Mouse (Mus musculus) liver, embryonic 13.5 days (tissue): Measurements from ENCODE around the gene Gm21764. TPM values are rescaled to one million over a fixed set of nuclear protein-coding genes. Genes with fewer than 3 reads are reported as not detected.
"Not testable (repeated sequence)": the region's sequence is repeated elsewhere in the genome, so short reads cannot be mapped to it uniquely, and the experiment has no call there.

Experiments
- ATAC-seq: fragments of 200-750 bp; cut with Nextera tagmentation; 2 replicates; pipeline ENCODE4 v1.8.0; 2017; ENCODE audit warnings: low read depth, mild to moderate bottlenecking, moderate number of reproducible peaks, moderate library complexity
- DNase-seq: peaks from one replicate; pipeline ENCODE4 v3.0.0; 2022
- H3K27ac ChIP-seq: fragments of 300-500 bp; sonication (generic); 2 replicates; pipeline ENCODE4 v1.5.1; 2015; ENCODE audit warnings: moderate library complexity, mild to moderate bottlenecking, inconsistent platforms
- H3K27me3 ChIP-seq: fragments of 300-500 bp; sonication (generic); 2 replicates; pipeline ENCODE4 v1.6.1; 2015; ENCODE audit warnings: mild to moderate bottlenecking, inconsistent platforms
- H3K36me3 ChIP-seq: fragments of 300-500 bp; sonication (generic); 2 replicates; pipeline ENCODE4 v1.6.1; 2015; ENCODE audit warnings: mild to moderate bottlenecking, inconsistent platforms
- H3K4me1 ChIP-seq: fragments of 300-500 bp; sonication (generic); replicated peaks from 2 replicates; pipeline ENCODE4 v1.6.1; 2015; ENCODE audit warnings: inconsistent platforms
- H3K4me2 ChIP-seq: fragments of 300-500 bp; sonication (generic); 2 replicates; pipeline ENCODE4 v1.6.1; 2015; ENCODE audit warnings: inconsistent platforms, mild to moderate bottlenecking, moderate library complexity
- H3K4me3 ChIP-seq: fragments of 300-500 bp; sonication (generic); replicated peaks from 2 replicates; pipeline ENCODE4 v1.5.1; 2015; ENCODE audit warnings: mild to moderate bottlenecking, inconsistent platforms
- H3K9ac ChIP-seq: fragments of 300-500 bp; sonication (generic); 2 replicates; pipeline ENCODE4 v1.6.1; 2015; ENCODE audit warnings: mild to moderate bottlenecking, inconsistent platforms
- H3K9me3 ChIP-seq: fragments of 300-500 bp; sonication (generic); replicated peaks from 2 replicates; pipeline ENCODE4 v1.6.1; 2016; ENCODE audit warnings: inconsistent platforms
- WGBS: fragments of 180-500 bp; shearing (Covaris S2); methylation state at CpG from one replicate; pipeline ENCODE4 v1.1.7; 2015; ENCODE audit not compliant: insufficient replicate concordance; 5-methylcytosine and 5-hydroxymethylcytosine counted together
- polyA plus RNA-seq: library from polyadenylated mRNA; unstranded; fragments of >200 nt; fragmentation: Nextera tagmentation; extraction: Ambion mirVana; gene quantifications from 2 replicates; pipeline ENCODE4 v1.2.1, GENCODE M21; 2015

Gm21764 gene
- not detected in 2 replicates for polyA plus RNA-seq

DNA sequence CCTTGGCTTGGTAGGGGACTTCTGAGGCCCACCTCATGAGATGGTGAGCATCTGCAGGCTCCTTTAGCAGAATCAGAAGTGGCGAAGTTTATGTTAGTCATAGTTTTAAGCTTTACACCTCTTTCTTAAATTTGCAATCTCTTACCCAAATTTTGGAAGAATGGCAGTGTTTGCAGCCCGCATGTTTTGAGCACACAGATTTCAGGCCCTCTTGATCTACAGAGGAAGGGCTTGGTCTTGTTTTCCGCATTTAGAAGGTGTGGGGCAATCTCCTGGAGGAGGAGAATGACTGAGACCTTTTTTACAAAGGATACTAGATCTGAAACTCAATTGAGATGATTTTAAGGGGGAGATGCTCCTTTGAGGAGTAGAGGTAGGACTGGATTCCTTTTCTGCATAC, at the start of gene Gm21764:
Gene Gm21764 (minus strand): TSS at position 101 of the 400 bp plus-strand sequence.
- not testable (repeated sequence) for H3K4me2 ChIP-seq, H3K9me3 ChIP-seq, H3K27me3 ChIP-seq, H3K36me3 ChIP-seq, H3K4me3 ChIP-seq, H3K27ac ChIP-seq, H3K9ac ChIP-seq, ATAC-seq, DNase-seq, H3K4me1 ChIP-seq
- WGBS, result no CpG with 5 or more reads among the region's 3 CpGs

DNA sequence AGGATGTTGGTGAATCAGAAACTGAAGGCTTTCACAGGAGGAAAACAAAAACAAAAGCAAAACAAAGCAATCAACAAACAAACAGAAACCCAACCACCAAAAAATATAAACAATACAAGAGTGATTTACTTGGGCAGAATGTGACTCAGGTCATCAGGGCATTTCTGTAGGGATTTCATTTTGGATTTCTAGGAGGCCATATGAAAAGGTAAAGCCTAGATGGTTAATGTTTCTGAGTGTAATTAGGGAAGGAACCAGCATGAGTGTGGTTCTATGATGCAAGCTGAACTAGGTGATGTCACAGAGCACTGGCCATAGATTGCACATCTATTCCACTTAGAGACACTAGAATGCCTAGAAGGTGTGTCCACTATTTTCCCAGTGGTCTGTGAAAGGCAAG, 27.2 kb upstream of the Gm21764 start, which contains the start of gene Ssty1:
Gene Ssty1 (plus strand): TSS at position 301 of the 400 bp plus-strand sequence.
- not testable (repeated sequence) for H3K4me2 ChIP-seq, H3K4me3 ChIP-seq, H3K4me1 ChIP-seq, H3K36me3 ChIP-seq, ATAC-seq, H3K27ac ChIP-seq, H3K27me3 ChIP-seq, DNase-seq, H3K9me3 ChIP-seq, H3K9ac ChIP-seq

Other genes with a start within 250 kb of the Gm21764 start
- gene Gm21904, start 215.5 kb downstream of the Gm21764 start, polyA plus RNA-seq, result not detected in 2 replicates
- not detected in 2 replicates for gene Gm20772, start 187.1 kb downstream of the Gm21764 start, polyA plus RNA-seq
- not detected in 2 replicates for gene Gm20831, start 187.1 kb downstream of the Gm21764 start, polyA plus RNA-seq
- gene Srsy, start 124.5 kb downstream of the Gm21764 start, polyA plus RNA-seq, result not detected in 2 replicates
- not detected in 2 replicates for gene Ssty1, start 27.3 kb upstream of the Gm21764 start, polyA plus RNA-seq